Mouse (Mus musculus): ENCODE data around the gene Dars. TPM values are rescaled to one million over a fixed set of nuclear protein-coding genes. Genes with fewer than 3 reads are reported as not detected.

Dars gene
- 68.5 and 80.8 TPM in 2 replicates for polyA plus RNA-seq (2015; fragmentation: Nextera tagmentation; extraction: Ambion mirVana)

DNA sequence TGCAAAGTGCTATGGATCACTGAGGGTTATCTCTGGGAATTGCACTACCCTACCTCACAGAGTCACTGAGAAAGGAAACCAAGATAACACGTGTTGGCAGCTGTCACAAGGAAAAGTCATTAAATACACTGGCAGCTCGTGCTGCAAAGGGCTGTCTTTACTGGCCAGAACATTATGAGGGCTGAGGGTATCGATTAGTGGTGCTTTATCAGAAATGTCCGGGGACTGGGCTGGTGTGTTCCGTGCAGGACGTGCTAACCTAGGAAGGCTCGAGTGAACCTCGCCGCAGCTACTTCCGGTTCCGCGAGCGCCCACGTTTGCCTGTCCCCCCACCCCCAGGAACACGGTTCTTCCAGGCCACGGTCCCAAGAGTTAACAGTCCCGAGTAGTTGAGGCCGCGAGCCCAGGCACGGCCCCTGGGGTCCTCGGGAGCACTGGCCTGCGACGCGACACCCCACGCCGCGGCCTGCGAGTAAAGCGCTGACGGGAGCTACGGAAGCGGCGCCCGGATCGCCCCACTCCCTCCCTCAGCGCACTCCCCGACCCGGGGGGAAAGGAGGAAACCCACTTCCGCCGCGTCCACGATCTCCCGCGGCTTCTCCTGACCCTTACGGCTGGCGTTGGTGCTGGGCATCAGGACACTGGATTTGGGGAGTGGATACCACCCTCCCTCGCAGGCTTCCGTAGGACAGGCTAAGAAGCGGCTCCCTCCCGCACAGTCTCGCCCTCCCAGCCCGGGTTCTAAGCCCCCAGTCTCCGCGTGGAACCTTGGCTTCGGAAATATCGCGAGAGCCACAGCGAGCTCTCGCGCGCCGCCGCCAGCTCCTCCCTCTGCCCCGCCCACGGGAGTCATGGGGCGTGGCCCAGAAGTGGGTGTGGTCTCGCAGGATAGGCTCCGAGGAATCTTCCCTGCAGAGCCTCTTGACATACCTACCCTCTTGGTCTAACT is at the start of gene Dars:
Dars (minus strand) TSS at position 785 of the 949 bp plus-strand sequence.
- peak within 1 kb of the TSS; percentile 98 for H3K27ac ChIP-seq (ENCODE audit: low read length)
- peak within 1 kb of the TSS; percentile 66 for H3K4me3 ChIP-seq (ENCODE audit: low read depth, low read length)
- ATAC-seq, result peak; percentile 95
- TF ChIP-seq CTCF (IDR thresholded peaks at IDR 0.05) (no peak), EP300 (IDR thresholded peaks at IDR 0.05) (peak; percentile 65)
- under 1% methylated on average over 56 of the region's 68 CpGs for WGBS
- no peaks in the 10 kb centered on the region for H3K4me1 ChIP-seq (ENCODE audit: insufficient read depth, low read depth, low read length)
- H3K4me2 ChIP-seq (replicated peaks; ENCODE audit: low read depth, low read length), result peak within 1 kb of the TSS; percentile 70
- H3K9ac ChIP-seq (replicated peaks; ENCODE audit: low read depth), result peak within 1 kb of the TSS; percentile 97
- H3K9me3 ChIP-seq (ENCODE audit: low read length), result no peaks in the 10 kb centered on the region
- no peaks in the 10 kb centered on the region for H3K27me3 ChIP-seq (replicated peaks; ENCODE audit: insufficient read depth, low read length)
- H3K36me3 ChIP-seq (ENCODE audit: insufficient read depth, low read length), result no peaks in the 10 kb centered on the region
- DNase-seq (ENCODE audit: low spot score), result peak; percentile 91

DNA sequence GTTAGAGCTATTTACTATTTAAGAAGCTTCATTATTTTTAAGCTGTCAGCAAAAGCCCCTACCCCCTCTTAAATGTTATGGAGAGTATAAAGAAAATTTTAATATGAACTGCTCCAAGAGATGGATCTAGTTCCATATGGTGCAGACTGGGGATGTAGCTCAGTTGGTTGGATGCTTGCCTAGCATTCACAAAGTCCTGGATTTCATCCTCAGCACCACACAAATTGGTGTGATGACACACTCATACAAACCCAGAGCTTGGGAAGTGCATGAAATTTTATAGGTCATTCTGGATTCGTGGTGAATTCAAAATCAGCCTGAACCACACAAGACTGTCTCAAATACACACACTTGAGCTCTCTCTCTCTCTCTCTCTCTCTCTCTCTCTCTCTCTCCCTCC is 49.7 kb upstream of the Dars start:
- H3K9me3 ChIP-seq (ENCODE audit: low read length), result no peaks in the 10 kb centered on the region
- no peak overlapping the region for H3K9ac ChIP-seq (replicated peaks; ENCODE audit: low read depth)
- no peak for DNase-seq (ENCODE audit: low spot score)
- ATAC-seq, result no peak
- no peak for TF ChIP-seq EP300 (IDR thresholded peaks at IDR 0.05)
- TF ChIP-seq CTCF (IDR thresholded peaks at IDR 0.05), result no peak
- no peak overlapping the region for H3K4me3 ChIP-seq (ENCODE audit: low read depth, low read length)
- H3K36me3 ChIP-seq (ENCODE audit: insufficient read depth, low read length), result no peaks in the 10 kb centered on the region
- WGBS, result 40% methylated on average over 1 of the region's 1 CpGs
- H3K27me3 ChIP-seq (replicated peaks; ENCODE audit: insufficient read depth, low read length), result no peaks in the 10 kb centered on the region
- H3K27ac ChIP-seq (ENCODE audit: low read length), result no peak overlapping the region
- H3K4me2 ChIP-seq (replicated peaks; ENCODE audit: low read depth, low read length), result no peak overlapping the region
- no peaks in the 10 kb centered on the region for H3K4me1 ChIP-seq (ENCODE audit: insufficient read depth, low read depth, low read length)

DNA sequence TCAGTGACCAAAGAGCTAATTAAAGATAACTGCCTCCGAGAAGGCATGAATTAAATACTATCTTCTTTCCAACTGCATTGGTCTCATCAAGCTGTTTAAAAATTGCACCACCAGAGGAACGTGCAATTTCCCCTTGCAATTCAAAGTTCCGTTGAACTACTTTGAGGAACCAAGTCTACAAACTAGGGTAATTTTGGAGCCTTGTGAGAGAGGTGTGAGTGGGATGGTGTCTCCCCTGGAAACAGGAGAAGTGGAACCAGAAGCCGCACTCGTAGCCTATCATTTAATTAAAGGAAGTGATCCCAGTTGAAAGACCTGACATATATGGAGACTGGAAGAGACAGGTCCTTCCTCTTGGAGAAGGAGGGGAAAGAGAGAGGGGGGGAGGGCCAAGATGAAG is 46.3 kb upstream of the Dars start:
- ATAC-seq, result no peak
- Histone ChIP-seq H3K27me3 (replicated peaks; ENCODE audit: insufficient read depth, low read length) (no peaks in the 10 kb centered on the region), H3K9ac (replicated peaks; ENCODE audit: low read depth) (no peak overlapping the region), H3K27ac (ENCODE audit: low read length) (no peak overlapping the region), H3K36me3 (ENCODE audit: insufficient read depth, low read length) (no peaks in the 10 kb centered on the region), H3K9me3 (ENCODE audit: low read length) (no peaks in the 10 kb centered on the region), H3K4me2 (replicated peaks; ENCODE audit: low read depth, low read length) (no peak overlapping the region), H3K4me3 (ENCODE audit: low read depth, low read length) (no peak overlapping the region), H3K4me1 (ENCODE audit: insufficient read depth, low read depth, low read length) (no peaks in the 10 kb centered on the region)
- 70% methylated on average over 5 of the region's 5 CpGs for WGBS
- TF ChIP-seq CTCF (IDR thresholded peaks at IDR 0.05), result no peak
- no peak for TF ChIP-seq EP300 (IDR thresholded peaks at IDR 0.05)
- DNase-seq (ENCODE audit: low spot score), result no peak

DNA sequence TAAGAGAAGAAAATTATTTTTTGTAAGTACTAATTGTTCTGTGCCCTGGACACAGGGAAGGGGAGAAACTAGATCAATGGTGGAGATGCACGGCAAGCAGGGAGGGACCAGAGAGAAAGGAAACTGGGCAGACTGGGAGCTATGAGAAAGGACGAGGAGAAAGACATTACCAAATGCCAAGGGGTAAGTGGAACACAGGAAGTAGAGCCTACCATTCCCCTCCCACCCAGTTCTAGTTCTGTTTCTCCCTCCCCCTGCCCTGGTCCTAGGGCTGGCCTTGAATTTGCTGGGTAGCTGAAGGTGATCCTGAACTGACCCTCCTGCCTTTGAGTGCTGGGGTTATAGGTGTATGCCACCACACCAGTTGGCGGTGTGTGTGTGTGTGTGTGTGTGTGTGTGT is 45.2 kb upstream of the Dars start:
- 63% methylated on average over 3 of the region's 3 CpGs for WGBS
- no peak overlapping the region for H3K4me3 ChIP-seq (ENCODE audit: low read depth, low read length)
- H3K9me3 ChIP-seq (ENCODE audit: low read length), result no peaks in the 10 kb centered on the region
- TF ChIP-seq CTCF (IDR thresholded peaks at IDR 0.05), result no peak
- TF ChIP-seq EP300 (IDR thresholded peaks at IDR 0.05), result no peak
- ATAC-seq (no peak), DNase-seq (ENCODE audit: low spot score) (no peak)
- no peak overlapping the region for H3K4me2 ChIP-seq (replicated peaks; ENCODE audit: low read depth, low read length)
- no peaks in the 10 kb centered on the region for H3K4me1 ChIP-seq (ENCODE audit: insufficient read depth, low read depth, low read length)
- H3K36me3 ChIP-seq (ENCODE audit: insufficient read depth, low read length), result no peaks in the 10 kb centered on the region
- H3K27ac ChIP-seq (ENCODE audit: low read length), result no peak overlapping the region
- H3K27me3 ChIP-seq (replicated peaks; ENCODE audit: insufficient read depth, low read length), result no peaks in the 10 kb centered on the region
- H3K9ac ChIP-seq (replicated peaks; ENCODE audit: low read depth), result no peak overlapping the region

DNA sequence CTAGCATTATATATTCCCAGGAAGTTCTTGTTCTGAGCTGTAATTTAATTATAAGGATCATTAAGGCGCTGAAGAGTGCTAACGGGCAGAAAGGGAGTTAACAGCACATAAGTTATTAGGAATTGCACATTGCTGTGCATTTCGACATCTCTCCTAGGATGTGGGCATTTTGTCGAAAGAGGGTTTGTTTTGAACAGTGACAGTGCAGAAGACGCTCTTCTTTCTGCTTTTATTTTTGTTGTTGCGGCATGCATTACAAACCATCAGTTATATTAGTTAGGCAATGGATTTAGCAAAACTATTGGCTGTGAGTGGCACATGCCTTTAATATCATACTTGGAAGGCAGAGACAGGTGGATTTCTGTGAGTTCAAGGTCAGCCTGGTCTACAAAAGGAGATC is 43.6 kb upstream of the Dars start:
- H3K4me1 ChIP-seq (ENCODE audit: insufficient read depth, low read depth, low read length), result no peaks in the 10 kb centered on the region
- no peaks in the 10 kb centered on the region for H3K36me3 ChIP-seq (ENCODE audit: insufficient read depth, low read length)
- no peaks in the 10 kb centered on the region for H3K27me3 ChIP-seq (replicated peaks; ENCODE audit: insufficient read depth, low read length)
- no peak overlapping the region for H3K9ac ChIP-seq (replicated peaks; ENCODE audit: low read depth)
- H3K9me3 ChIP-seq (ENCODE audit: low read length), result no peaks in the 10 kb centered on the region
- H3K27ac ChIP-seq (ENCODE audit: low read length), result no peak overlapping the region
- WGBS, result 90% methylated on average over 6 of the region's 6 CpGs
- no peak for TF ChIP-seq CTCF (IDR thresholded peaks at IDR 0.05)
- ATAC-seq (no peak), DNase-seq (ENCODE audit: low spot score) (no peak)
- no peak overlapping the region for H3K4me3 ChIP-seq (ENCODE audit: low read depth, low read length)
- no peak overlapping the region for H3K4me2 ChIP-seq (replicated peaks; ENCODE audit: low read depth, low read length)

DNA sequence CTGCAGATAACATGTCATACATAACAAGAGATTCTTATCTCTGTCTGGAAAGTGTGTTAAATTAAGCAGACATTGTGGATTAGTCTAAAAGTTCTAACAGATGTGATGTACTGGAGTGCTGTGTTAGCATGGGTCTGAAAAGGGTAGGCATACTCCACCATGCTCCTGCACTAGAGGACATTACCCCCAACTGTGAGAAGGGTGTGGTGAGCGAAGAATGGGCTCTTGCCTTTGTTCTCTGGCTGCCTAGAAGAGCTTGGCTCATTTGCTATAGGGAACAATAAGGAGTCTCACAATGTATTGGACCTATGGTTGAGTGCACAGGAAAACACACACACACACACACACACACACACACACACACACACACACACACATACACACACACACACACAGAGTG is 42.3 kb upstream of the Dars start:
- no peak for ATAC-seq
- no peak overlapping the region for H3K27ac ChIP-seq (ENCODE audit: low read length)

More for the DNA sequence above, 42.3 kb upstream of the Dars start:
- H3K4me2 ChIP-seq (replicated peaks; ENCODE audit: low read depth, low read length), result no peak overlapping the region
- no peaks in the 10 kb centered on the region for H3K36me3 ChIP-seq (ENCODE audit: insufficient read depth, low read length)
- no peak overlapping the region for H3K9ac ChIP-seq (replicated peaks; ENCODE audit: low read depth)
- no peaks in the 10 kb centered on the region for H3K9me3 ChIP-seq (ENCODE audit: low read length)
- no peaks in the 10 kb centered on the region for H3K4me1 ChIP-seq (ENCODE audit: insufficient read depth, low read depth, low read length)
- 83% methylated on average over 1 of the region's 1 CpGs for WGBS
- DNase-seq (ENCODE audit: low spot score), result no peak
- TF ChIP-seq CTCF (IDR thresholded peaks at IDR 0.05), result no peak
- no peak for TF ChIP-seq EP300 (IDR thresholded peaks at IDR 0.05)
- H3K27me3 ChIP-seq (replicated peaks; ENCODE audit: insufficient read depth, low read length), result no peaks in the 10 kb centered on the region
- no peak overlapping the region for H3K4me3 ChIP-seq (ENCODE audit: low read depth, low read length)
